Mouse (Mus musculus): ENCODE data around the gene Slc9b1. TPM values are rescaled to one million over a fixed set of nuclear protein-coding genes. Genes with fewer than 3 reads are reported as not detected.

The Slc9b1 gene
- polyA plus RNA-seq, 1 experiment from 2014 or later, result 0.15 TPM

GRCm38 (mm10) chr3:135349022-135349421 lies 1.2 kb downstream of the Slc9b1 start:
- Histone ChIP-seq H3K27me3 (ENCODE audit: control insufficient read depth, insufficient read depth, low read length) (no peaks in the 10 kb centered on the region), H3K4me3 (ENCODE audit: low read depth, low read length) (no peak overlapping the region), H3K9ac (ENCODE audit: low read length) (no peak overlapping the region), H3K27ac (replicated peaks; ENCODE audit: low read depth, low read length) (no peak overlapping the region), H3K4me1 (ENCODE audit: control insufficient read depth, insufficient read depth, low read length) (no peaks in the 10 kb centered on the region), H3K4me2 (ENCODE audit: low read depth, severe bottlenecking) (no peak overlapping the region), H3K9me3 (ENCODE audit: control insufficient read depth, low read length) (no peaks in the 10 kb centered on the region), H3K36me3 (ENCODE audit: control insufficient read depth, insufficient read depth, low read length) (no peaks in the 10 kb centered on the region)
- ATAC-seq (ENCODE audit: insufficient number of reproducible peaks, low FRiP score, low TSS enrichment, low read depth), result no peak
- no peak for DNase-seq (ENCODE audit: low spot score)

GRCm38 (mm10) chr3:135351857-135352256 lies 4.0 kb downstream of the Slc9b1 start:
- DNase-seq (ENCODE audit: low spot score) (no peak), ATAC-seq (ENCODE audit: insufficient number of reproducible peaks, low FRiP score, low TSS enrichment, low read depth) (no peak)
- H3K27ac ChIP-seq (replicated peaks; ENCODE audit: low read depth, low read length), result no peak overlapping the region
- H3K4me3 ChIP-seq (ENCODE audit: low read depth, low read length), result no peak overlapping the region
- H3K9me3 ChIP-seq (ENCODE audit: control insufficient read depth, low read length), result no peaks in the 10 kb centered on the region
- no peaks in the 10 kb centered on the region for H3K36me3 ChIP-seq (ENCODE audit: control insufficient read depth, insufficient read depth, low read length)
- H3K9ac ChIP-seq (ENCODE audit: low read length), result no peak overlapping the region
- no peaks in the 10 kb centered on the region for H3K4me1 ChIP-seq (ENCODE audit: control insufficient read depth, insufficient read depth, low read length)
- no peak overlapping the region for H3K4me2 ChIP-seq (ENCODE audit: low read depth, severe bottlenecking)
- WGBS, result 93% methylated on average over 3 of the region's 3 CpGs
- H3K27me3 ChIP-seq (ENCODE audit: control insufficient read depth, insufficient read depth, low read length), result no peaks in the 10 kb centered on the region

- Histone ChIP-seq H3K27ac (replicated peaks; ENCODE audit: low read depth, low read length) (no peak overlapping the region), H3K36me3 (ENCODE audit: control insufficient read depth, insufficient read depth, low read length) (no peaks in the 10 kb centered on the region), H3K4me2 (ENCODE audit: low read depth, severe bottlenecking) (no peak overlapping the region), H3K4me3 (ENCODE audit: low read depth, low read length) (no peak overlapping the region), H3K9me3 (ENCODE audit: control insufficient read depth, low read length) (no peaks in the 10 kb centered on the region), H3K4me1 (ENCODE audit: control insufficient read depth, insufficient read depth, low read length) (no peaks in the 10 kb centered on the region), H3K27me3 (ENCODE audit: control insufficient read depth, insufficient read depth, low read length) (no peaks in the 10 kb centered on the region), H3K9ac (ENCODE audit: low read length) (no peak overlapping the region)
- ATAC-seq (ENCODE audit: insufficient number of reproducible peaks, low FRiP score, low TSS enrichment, low read depth) (no peak), DNase-seq (ENCODE audit: low spot score) (no peak)
- WGBS, result 91% methylated on average over 4 of the region's 4 CpGs
Measured at GRCm38 (mm10) chr3:135357394-135357793, 9.6 kb downstream of the Slc9b1 start.

GRCm38 (mm10) chr3:135375836-135376235 lies 28.0 kb downstream of the Slc9b1 start:
- Histone ChIP-seq H3K9ac (ENCODE audit: low read length) (no peak overlapping the region), H3K4me2 (ENCODE audit: low read depth, severe bottlenecking) (no peak overlapping the region), H3K36me3 (ENCODE audit: control insufficient read depth, insufficient read depth, low read length) (no peaks in the 10 kb centered on the region), H3K4me1 (ENCODE audit: control insufficient read depth, insufficient read depth, low read length) (no peaks in the 10 kb centered on the region), H3K27ac (replicated peaks; ENCODE audit: low read depth, low read length) (no peak overlapping the region), H3K27me3 (ENCODE audit: control insufficient read depth, insufficient read depth, low read length) (no peaks in the 10 kb centered on the region), H3K4me3 (ENCODE audit: low read depth, low read length) (no peak overlapping the region), H3K9me3 (ENCODE audit: control insufficient read depth, low read length) (no peaks in the 10 kb centered on the region)
- ATAC-seq (ENCODE audit: insufficient number of reproducible peaks, low FRiP score, low TSS enrichment, low read depth) (no peak), DNase-seq (ENCODE audit: low spot score) (no peak)
- WGBS, result 77% methylated on average over 3 of the region's 3 CpGs

- ATAC-seq (ENCODE audit: insufficient number of reproducible peaks, low FRiP score, low TSS enrichment, low read depth), result no peak
Measured at GRCm38 (mm10) chr3:135377445-135377844, 29.6 kb downstream of the Slc9b1 start.

GRCm38 (mm10) chr3:135379868-135380267 lies 32.0 kb downstream of the Slc9b1 start:
- Histone ChIP-seq H3K4me3 (ENCODE audit: low read depth, low read length) (no peak overlapping the region), H3K27ac (replicated peaks; ENCODE audit: low read depth, low read length) (no peak overlapping the region), H3K36me3 (ENCODE audit: control insufficient read depth, insufficient read depth, low read length) (no peaks in the 10 kb centered on the region), H3K9me3 (ENCODE audit: control insufficient read depth, low read length) (no peaks in the 10 kb centered on the region), H3K27me3 (ENCODE audit: control insufficient read depth, insufficient read depth, low read length) (no peaks in the 10 kb centered on the region), H3K4me2 (ENCODE audit: low read depth, severe bottlenecking) (no peak overlapping the region), H3K4me1 (ENCODE audit: control insufficient read depth, insufficient read depth, low read length) (no peaks in the 10 kb centered on the region), H3K9ac (ENCODE audit: low read length) (no peak overlapping the region)
- ATAC-seq (ENCODE audit: insufficient number of reproducible peaks, low FRiP score, low TSS enrichment, low read depth), result no peak
- 89% methylated on average over 4 of the region's 4 CpGs for WGBS
- no peak for DNase-seq (ENCODE audit: low spot score)

More at GRCm38 (mm10) chr3:135377445-135377844, 29.6 kb downstream of the Slc9b1 start:
- 76% methylated on average over 10 of the region's 10 CpGs for WGBS
- H3K9ac ChIP-seq (ENCODE audit: low read length), result no peak overlapping the region
- H3K36me3 ChIP-seq (ENCODE audit: control insufficient read depth, insufficient read depth, low read length), result no peaks in the 10 kb centered on the region
- H3K4me2 ChIP-seq (ENCODE audit: low read depth, severe bottlenecking), result no peak overlapping the region
- no peaks in the 10 kb centered on the region for H3K4me1 ChIP-seq (ENCODE audit: control insufficient read depth, insufficient read depth, low read length)
- no peaks in the 10 kb centered on the region for H3K27me3 ChIP-seq (ENCODE audit: control insufficient read depth, insufficient read depth, low read length)
- H3K4me3 ChIP-seq (ENCODE audit: low read depth, low read length), result no peak overlapping the region
- no peak overlapping the region for H3K27ac ChIP-seq (replicated peaks; ENCODE audit: low read depth, low read length)
- H3K9me3 ChIP-seq (ENCODE audit: control insufficient read depth, low read length), result no peaks in the 10 kb centered on the region
- DNase-seq (ENCODE audit: low spot score), result no peak

GRCm38 (mm10) chr3:135393186-135393585 lies 45.4 kb downstream of the Slc9b1 start:
- Histone ChIP-seq H3K9ac (ENCODE audit: low read length) (no peak overlapping the region), H3K27me3 (ENCODE audit: control insufficient read depth, insufficient read depth, low read length) (no peaks in the 10 kb centered on the region), H3K4me3 (ENCODE audit: low read depth, low read length) (no peak overlapping the region), H3K4me1 (ENCODE audit: control insufficient read depth, insufficient read depth, low read length) (no peaks in the 10 kb centered on the region), H3K27ac (replicated peaks; ENCODE audit: low read depth, low read length) (no peak overlapping the region), H3K9me3 (ENCODE audit: control insufficient read depth, low read length) (no peaks in the 10 kb centered on the region), H3K36me3 (ENCODE audit: control insufficient read depth, insufficient read depth, low read length) (no peaks in the 10 kb centered on the region), H3K4me2 (ENCODE audit: low read depth, severe bottlenecking) (no peak overlapping the region)
- 82% methylated on average over 6 of the region's 6 CpGs for WGBS
- ATAC-seq (ENCODE audit: insufficient number of reproducible peaks, low FRiP score, low TSS enrichment, low read depth) (no peak), DNase-seq (ENCODE audit: low spot score) (no peak)

- no peak overlapping the region for H3K27ac ChIP-seq (replicated peaks; ENCODE audit: low read depth, low read length)
- no peaks in the 10 kb centered on the region for H3K9me3 ChIP-seq (ENCODE audit: control insufficient read depth, low read length)
- no peak for ATAC-seq (ENCODE audit: insufficient number of reproducible peaks, low FRiP score, low TSS enrichment, low read depth)
- H3K36me3 ChIP-seq (ENCODE audit: control insufficient read depth, insufficient read depth, low read length), result no peaks in the 10 kb centered on the region
- H3K9ac ChIP-seq (ENCODE audit: low read length), result no peak overlapping the region
- no peak for DNase-seq (ENCODE audit: low spot score)
- H3K4me1 ChIP-seq (ENCODE audit: control insufficient read depth, insufficient read depth, low read length), result no peaks in the 10 kb centered on the region
- H3K4me2 ChIP-seq (ENCODE audit: low read depth, severe bottlenecking), result no peak overlapping the region
- H3K27me3 ChIP-seq (ENCODE audit: control insufficient read depth, insufficient read depth, low read length), result no peaks in the 10 kb centered on the region
- no peak overlapping the region for H3K4me3 ChIP-seq (ENCODE audit: low read depth, low read length)
- WGBS, result 79% methylated on average over 5 of the region's 5 CpGs
Measured at GRCm38 (mm10) chr3:135395085-135395484, 47.3 kb downstream of the Slc9b1 start.

GRCm38 (mm10) chr3:135396081-135396480 lies 48.3 kb downstream of the Slc9b1 start:
- Histone ChIP-seq H3K27ac (replicated peaks; ENCODE audit: low read depth, low read length) (no peak overlapping the region), H3K36me3 (ENCODE audit: control insufficient read depth, insufficient read depth, low read length) (no peaks in the 10 kb centered on the region), H3K9ac (ENCODE audit: low read length) (no peak overlapping the region), H3K27me3 (ENCODE audit: control insufficient read depth, insufficient read depth, low read length) (no peaks in the 10 kb centered on the region), H3K9me3 (ENCODE audit: control insufficient read depth, low read length) (no peaks in the 10 kb centered on the region), H3K4me3 (ENCODE audit: low read depth, low read length) (no peak overlapping the region), H3K4me1 (ENCODE audit: control insufficient read depth, insufficient read depth, low read length) (no peaks in the 10 kb centered on the region), H3K4me2 (ENCODE audit: low read depth, severe bottlenecking) (no peak overlapping the region)
- DNase-seq (ENCODE audit: low spot score) (no peak), ATAC-seq (ENCODE audit: insufficient number of reproducible peaks, low FRiP score, low TSS enrichment, low read depth) (no peak)
- 65% methylated on average over 6 of the region's 6 CpGs for WGBS

Measured in limb, embryonic 11.5 days (tissue).